Mouse (Mus musculus) embryonic fibroblast, embryonic 13.5 days (primary cell): ENCODE data around the gene Nr5a2.

ENCODE experiments used
- CTCF ChIP-seq: IDR thresholded peaks from 2 replicates; pipeline ENCODE4 v1.5.1; 2011; ENCODE audit warnings: mild to moderate bottlenecking, control low read depth, low read length, moderate library complexity, borderline replicate concordance; ENCODE audit not compliant: insufficient read depth
- POLR2A ChIP-seq: IDR thresholded peaks from 2 replicates; pipeline ENCODE4 v1.6.1; 2011; ENCODE audit warnings: low read depth, mild to moderate bottlenecking, control low read depth, low read length, moderate library complexity

DNA sequence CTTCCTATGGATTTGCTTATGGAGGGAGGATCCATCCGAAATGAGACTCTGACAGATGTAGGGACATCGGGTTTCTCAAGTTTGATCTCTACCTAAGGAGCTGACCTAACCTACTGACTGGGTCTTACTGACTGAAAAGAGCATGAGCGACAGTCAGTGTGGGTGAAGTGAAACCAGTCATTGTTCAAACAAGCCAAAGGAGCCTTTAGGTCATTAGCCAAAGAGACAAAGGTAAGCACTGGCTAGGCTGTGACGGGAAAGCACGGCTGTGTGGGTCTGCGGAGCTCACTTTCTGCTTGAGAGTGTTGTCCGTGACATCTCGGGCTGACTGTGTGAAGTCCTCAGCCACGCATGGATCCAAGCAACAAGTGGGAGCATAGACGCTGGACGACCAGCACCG, 50.1 kb downstream of the Nr5a2 start:
- TF ChIP-seq CTCF (no peak), POLR2A (no peak)
